ENCODE assay signal across 9 mouse cellular contexts in genomic region chr13:53775687-53776086, GRCm38 (mm10).
DNase-seq lines count a peak whose midpoint lies in the region; TF ChIP-seq lines count a peak whose summit lies in the region.
"Had no signal": no experiment of that assay in that cellular context is flagged by ENCODE, and none has a peak within 500 bp of the region (broad histone marks: within the 10 kb centered on the region; RNA-seq: fewer than 3 reads in every experiment).

No protein-coding gene starts in this region.

- H3K27ac ChIP-seq in heart, adult 2 months: no peak overlapping the region
- H3K27ac ChIP-seq: limb, embryonic 15.5 days had no signal

- no peak for TF ChIP-seq EP300 in heart, adult 2 months (IDR thresholded peaks at IDR 0.05; ENCODE audit: insufficient read depth, low read depth, low read length)

- peak; percentile 78 for TF ChIP-seq CTCF in heart, adult 2 months (IDR thresholded peaks at IDR 0.05)

- H3K27me3 ChIP-seq in heart, adult 2 months (ENCODE audit: control insufficient read depth, insufficient read depth, low read length): no peaks in the 10 kb centered on the region

- WGBS in heart, adult 2 months: 42% methylated on average over 5 of the region's 5 CpGs

- intact Hi-C loops in heart, adult 2 months (cut with DNase I): loop anchor here (10.0 kb wide), 1 partner anchor 449 kb away; no protein-coding TSS in a partner anchor

- H3K4me1 ChIP-seq in heart, adult 2 months (ENCODE audit: control insufficient read depth, insufficient read depth, low read length): no peaks in the 10 kb centered on the region

- no peak for TF ChIP-seq POLR2A in heart, adult 2 months (IDR thresholded peaks at IDR 0.05; ENCODE audit: insufficient read depth, low read depth, low read length)

- no peaks in the 10 kb centered on the region for H3K79me2 ChIP-seq in heart, adult 2 months (replicated peaks; ENCODE audit: control insufficient read depth, insufficient read depth, low read length)

- H3K36me3 ChIP-seq in heart, adult 2 months (ENCODE audit: control insufficient read depth, insufficient read depth, low read length): no peaks in the 10 kb centered on the region
- H3K36me3 ChIP-seq: limb, embryonic 15.5 days had no signal

- no peak overlapping the region for H3K4me3 ChIP-seq in heart, adult 2 months
- H3K4me3 ChIP-seq: limb, embryonic 15.5 days had no signal

- DNase-seq in heart, adult 2 months: peak; percentile 18 to 38
- no peak for DNase-seq in heart, adult 9 months (ENCODE audit: low spot score in 2 of 2)
- peak; percentile 55 for DNase-seq in right cerebral cortex, postnatal 4 days
- DNase-seq in right cerebral cortex, postnatal 25 days: no peak
- DNase-seq in c-Kit-positive CD71-positive TER-119-negative erythroid progenitor cells, embryonic 14.5 days (ENCODE audit: low read depth): peak; percentile 13
- peak; percentile 68 for DNase-seq in kidney, adult 9 months
- peak; percentile 80 for DNase-seq in retina, embryonic 14.5 days (ENCODE audit: low spot score)
- no peak for DNase-seq in layer of hippocampus, adult 9-10 months (ENCODE audit: low spot score)

- no peak overlapping the region for H3K9ac ChIP-seq in heart, adult 2 months (ENCODE audit: low read depth, low read length)
- H3K9ac ChIP-seq: limb, embryonic 15.5 days had no signal

Comparison
In these comparisons a context has a peak if more than half of its experiments do, and no peak if none do; other contexts are left out.
1. DNase-seq: peak in heart, adult 2 months (2 of 2), right cerebral cortex, postnatal 4 days (single experiment), c-Kit-positive CD71-positive TER-119-negative erythroid progenitor cells, embryonic 14.5 days (single experiment), kidney, adult 9 months (single experiment) and retina, embryonic 14.5 days (single experiment); none in heart, adult 9 months (0 of 2), right cerebral cortex, postnatal 25 days (single experiment) and layer of hippocampus, adult 9-10 months (single experiment).